Mouse (Mus musculus): ENCODE measurements around the gene Gm10230. TPM values are rescaled to one million over a fixed set of nuclear protein-coding genes. Genes with fewer than 3 reads are reported as not detected.
"Not testable (repeated sequence)": the region's sequence is repeated elsewhere in the genome, so short reads cannot be mapped to it uniquely, and the experiment has no call there.

Gm10230 gene
- total RNA-seq (2014; fragmentation: Nextera tagmentation): not detected in 2 replicates
- not detected in 2 replicates for total RNA-seq (2017)

- ATAC-seq (replicated peaks; ENCODE audit: poor library complexity, severe bottlenecking): not testable (repeated sequence)
Observed at GRCm38 (mm10) chrX:27494782-27495181, at the start of gene Gm10230. Gene Gm10230 (minus strand): TSS chrX:27494882.

All from granulocyte monocyte progenitor cell, adult 5-6 weeks (primary cell).